Mouse (Mus musculus) mouse embryonic stem cell (cell line): Measurements from ENCODE around the gene Rph3a.

Experiments used
- in situ Hi-C, 2 experiments: fragments of 300-500 bp; cut with MboI; formaldehyde crosslinking; loops; 1 replicate in 1 of 2; 3 replicates in 1 of 2; pipeline ENCODE4 v1.14.3; 2019 to 2020; ENCODE audit warnings: low sequenced_read_pairs in 2 of 2, low pct_unique_long_range_greater_than_20kb in 1 of 2, mixed read lengths in 1 of 2; ENCODE audit not compliant: unreplicated experiment in 1 of 2

The Rph3a gene

GRCm38 (mm10) chr5:120981211-120981610 lies 28.7 kb downstream of the Rph3a start:
- in situ Hi-C loops, result loop anchor here (10.0 kb wide), 1 partner anchor 136 kb away; the partner anchor contains the start of gene Oas1f (in 2 of the 2)

- in situ Hi-C loops, result loop anchor here (10.0 kb wide), 1 partner anchor 135 kb away; the partner anchor contains the start of gene Oas1f (in 2 of the 2)
These were observed 29.8 kb downstream of the Rph3a start for GRCm38 (mm10) chr5:120980116-120980515.

- in situ Hi-C loops, result no loop called here
These were observed 33.8 kb downstream of the Rph3a start for GRCm38 (mm10) chr5:120976138-120976537.

GRCm38 (mm10) chr5:120974522-120974921 lies 35.4 kb downstream of the Rph3a start:
- in situ Hi-C loops, result no loop called here

GRCm38 (mm10) chr5:120972278-120972677 lies 37.6 kb downstream of the Rph3a start:
- in situ Hi-C loops, result no loop called here

- in situ Hi-C loops, result no loop called here
These were observed 38.6 kb downstream of the Rph3a start for GRCm38 (mm10) chr5:120971326-120971725.

GRCm38 (mm10) chr5:120969703-120970102 lies 40.2 kb downstream of the Rph3a start:
- in situ Hi-C loops, result no loop called here

- in situ Hi-C loops, result no loop called here
These were observed 41.1 kb downstream of the Rph3a start for GRCm38 (mm10) chr5:120968799-120969198.

- in situ Hi-C loops, result no loop called here
These were observed 41.8 kb downstream of the Rph3a start for GRCm38 (mm10) chr5:120968134-120968532.

GRCm38 (mm10) chr5:120967355-120968133 lies 42.3 kb downstream of the Rph3a start:
- in situ Hi-C loops, result no loop called here

GRCm38 (mm10) chr5:120966894-120967293 lies 43.0 kb downstream of the Rph3a start:
- in situ Hi-C loops, result no loop called here

GRCm38 (mm10) chr5:120966156-120966555 lies 43.7 kb downstream of the Rph3a start:
- in situ Hi-C loops, result no loop called here

- in situ Hi-C loops, result no loop called here
These were observed 48.9 kb downstream of the Rph3a start for GRCm38 (mm10) chr5:120961004-120961403.

GRCm38 (mm10) chr5:120953974-120954373 lies 55.9 kb downstream of the Rph3a start:
- in situ Hi-C loops, result no loop called here

- in situ Hi-C loops, result no loop called here
These were observed 57.6 kb downstream of the Rph3a start for GRCm38 (mm10) chr5:120952242-120952770.

GRCm38 (mm10) chr5:120942076-120942475 lies 67.8 kb downstream of the Rph3a start:
- in situ Hi-C loops, result no loop called here

GRCm38 (mm10) chr5:120938586-120938985 lies 71.3 kb downstream of the Rph3a start:
- in situ Hi-C loops, result no loop called here

- in situ Hi-C loops, result no loop called here
These were observed 72.1 kb downstream of the Rph3a start for GRCm38 (mm10) chr5:120937841-120938240.

GRCm38 (mm10) chr5:120933966-120934365 lies 75.9 kb downstream of the Rph3a start:
- in situ Hi-C loops, result no loop called here

- in situ Hi-C loops, result no loop called here
These were observed 82.9 kb downstream of the Rph3a start for GRCm38 (mm10) chr5:120927036-120927435.
